Mouse (Mus musculus) kidney, postnatal 25 days (tissue): ENCODE measurements at regions not wholly inside any gene's neighbourhood (a gene's known extent, or its start where the extent isn't known, plus 50 kb on each side); places are given as distances from the start of the nearest gene placed in this dataset.

Experiments used
- DNase-seq, 2 experiments: peaks; one replicate each; pipeline ENCODE4 v3.0.0; 2021; ENCODE audit warnings: mixed read lengths in 2 of 2

DNA sequence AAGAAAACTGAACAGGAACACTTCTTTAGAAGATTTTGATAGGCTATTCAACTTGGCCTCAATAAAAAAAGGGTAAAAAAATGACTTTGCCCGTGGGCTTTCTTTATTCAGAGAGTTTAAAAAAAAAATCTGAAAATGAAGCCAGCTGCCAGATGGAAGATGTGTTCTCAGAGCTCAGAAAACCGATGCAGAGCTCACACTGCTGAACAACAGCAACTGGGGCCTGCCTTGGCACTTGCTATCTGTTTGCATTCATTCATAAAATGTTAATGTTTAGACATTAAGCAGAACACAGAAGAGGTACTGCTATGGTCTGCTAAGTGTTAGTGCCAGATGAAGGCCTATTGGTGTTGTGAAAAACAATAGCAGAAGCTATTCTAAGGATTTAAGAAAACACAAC, 173.8 kb upstream of the Smc2 start:
- no peak for DNase-seq

GRCm38 (mm10) chr4:52282458-52282857, 156.6 kb upstream of the Smc2 start:
- DNase-seq = no peak

DNA sequence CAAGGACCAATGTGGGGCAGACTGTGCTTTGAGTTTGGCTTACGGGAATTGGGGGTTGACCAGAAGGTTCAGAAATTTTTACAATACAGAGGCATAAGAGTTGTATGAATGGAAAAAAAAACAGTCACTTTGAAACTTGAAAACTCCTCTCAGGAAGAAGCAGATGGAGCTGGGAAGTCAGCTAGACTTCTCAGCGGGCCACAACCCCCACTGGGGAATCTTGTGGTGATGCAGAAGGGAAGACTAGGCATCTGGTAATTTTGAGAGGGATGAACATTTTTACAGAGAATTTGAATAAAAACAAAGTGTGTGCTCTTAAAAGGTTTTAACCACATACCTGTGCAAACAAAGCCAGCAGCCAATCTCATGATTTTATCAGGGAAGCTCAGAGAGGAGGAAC, 154.1 kb upstream of the Smc2 start:
- DNase-seq = no peak

GRCm38 (mm10) chr4:52293676-52294075, 145.4 kb upstream of the Smc2 start:
- no peak for DNase-seq

- DNase-seq = peak; percentile 8 to 30
Measured at GRCm38 (mm10) chr4:52299226-52299625, 139.8 kb upstream of the Smc2 start.

GRCm38 (mm10) chr4:52301653-52302052, 137.4 kb upstream of the Smc2 start:
- DNase-seq = no peak

GRCm38 (mm10) chr4:52324300-52324699, 114.7 kb upstream of the Smc2 start:
- DNase-seq = no peak

DNA sequence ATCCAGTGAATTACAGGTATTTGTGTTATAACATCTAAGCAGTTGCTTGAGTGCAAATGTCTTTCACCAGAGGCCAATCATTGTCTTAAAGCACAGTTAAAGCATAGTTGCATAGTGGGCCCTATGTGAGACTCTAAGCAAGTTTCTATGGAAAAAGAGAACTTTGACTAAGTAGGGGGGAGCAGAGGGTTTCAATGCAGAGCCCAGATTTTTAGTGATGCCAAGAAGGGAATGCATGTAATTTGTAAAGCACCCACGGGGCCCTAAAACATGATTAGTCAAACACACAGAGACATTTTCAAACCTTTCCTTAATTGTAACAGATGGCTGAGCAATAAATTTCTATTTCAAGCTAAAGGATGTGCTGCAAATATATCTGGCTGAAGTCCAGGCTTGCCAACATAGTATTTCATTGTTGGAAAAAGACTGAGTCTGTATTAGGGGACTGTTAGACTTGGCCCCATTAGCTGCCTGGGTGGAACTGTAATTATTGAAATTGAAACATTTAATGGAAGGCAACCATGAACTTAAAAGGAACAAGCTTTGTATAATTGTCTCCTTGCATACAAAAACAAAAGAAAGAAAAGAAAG, 107.6 kb upstream of the Smc2 start:
- no peak for DNase-seq

GRCm38 (mm10) chr4:52336365-52337017, 102.6 kb upstream of the Smc2 start:
- DNase-seq = no peak

DNA sequence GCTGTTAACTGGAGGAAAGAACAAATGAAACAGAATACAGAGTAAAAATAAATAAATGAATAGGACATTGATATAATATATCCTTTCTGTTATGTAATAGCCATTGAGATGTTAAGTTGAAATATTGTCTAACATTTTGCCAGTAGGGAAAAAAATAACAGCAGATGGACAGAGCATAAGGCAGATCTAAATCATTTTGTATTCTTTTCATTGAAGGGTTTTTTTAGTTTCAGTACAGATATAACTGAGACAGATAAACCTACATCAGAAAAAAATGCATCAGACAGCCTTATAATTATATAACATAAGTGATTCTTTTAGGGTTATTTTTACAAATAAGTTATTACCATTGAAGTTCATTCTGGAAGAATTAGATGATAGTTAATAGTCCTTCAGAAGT, 97.8 kb upstream of the Smc2 start:
- DNase-seq = no peak

DNA sequence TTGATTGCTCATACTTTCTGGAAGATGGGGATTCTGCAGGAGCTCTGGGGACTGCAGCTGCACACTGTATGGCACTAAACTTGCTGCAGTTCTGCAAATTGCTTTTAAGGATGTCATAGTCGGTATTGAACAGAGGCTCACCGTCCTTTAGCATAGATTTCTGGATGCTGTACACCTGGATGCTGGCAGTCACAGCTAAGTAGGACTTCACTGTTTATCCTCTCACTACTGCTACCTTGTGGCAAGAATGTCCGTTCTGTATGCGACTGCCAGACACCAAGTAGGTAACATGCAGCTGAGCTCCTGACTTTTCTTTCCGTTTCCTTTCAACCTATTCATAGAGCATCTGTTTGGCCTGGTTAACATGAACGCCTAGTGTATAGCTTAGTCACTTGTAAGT, 77.3 kb upstream of the Smc2 start:
- DNase-seq = no peak

DNA sequence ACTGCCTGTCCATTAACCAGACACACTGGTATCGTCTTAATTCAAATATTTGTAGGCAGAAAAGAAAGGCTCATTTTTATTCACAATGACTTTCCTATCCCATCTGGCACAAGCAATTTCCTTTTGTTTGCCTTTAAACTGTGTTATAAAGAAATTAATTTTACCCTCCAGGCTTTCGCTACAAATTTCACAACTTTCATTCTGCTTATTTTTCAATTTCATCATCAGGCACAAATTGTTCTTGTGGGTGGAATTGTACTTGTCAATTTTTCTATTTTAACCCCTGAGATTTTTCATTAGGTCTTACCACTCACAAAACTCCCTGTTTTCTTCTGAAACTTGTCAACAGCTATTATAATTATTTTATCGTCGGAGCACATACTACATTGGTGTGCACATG, 73.2 kb upstream of the Smc2 start:
- DNase-seq = no peak

DNA sequence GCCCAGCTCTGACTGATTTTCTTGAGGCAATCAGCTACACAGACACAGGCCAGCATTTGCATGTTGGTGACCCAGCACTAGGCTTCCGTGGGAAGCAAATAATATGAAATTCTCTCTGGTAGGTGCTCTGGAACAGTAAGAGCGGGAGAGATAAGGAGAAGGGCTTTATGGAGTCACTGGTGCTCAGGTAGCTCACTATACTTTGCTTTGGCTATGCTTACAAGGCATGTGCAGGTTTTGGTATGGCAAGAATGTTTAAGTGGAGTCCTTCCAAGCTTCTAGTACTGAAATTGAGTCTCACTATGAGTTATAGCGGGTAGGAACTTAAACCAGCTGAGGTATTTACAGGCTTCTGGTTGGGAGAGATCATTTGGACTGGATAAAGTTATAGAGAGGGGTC, 70.5 kb upstream of the Smc2 start:
- no peak for DNase-seq
